ENCODE assay signal across 10 mouse cellular contexts in the genomic region with DNA sequence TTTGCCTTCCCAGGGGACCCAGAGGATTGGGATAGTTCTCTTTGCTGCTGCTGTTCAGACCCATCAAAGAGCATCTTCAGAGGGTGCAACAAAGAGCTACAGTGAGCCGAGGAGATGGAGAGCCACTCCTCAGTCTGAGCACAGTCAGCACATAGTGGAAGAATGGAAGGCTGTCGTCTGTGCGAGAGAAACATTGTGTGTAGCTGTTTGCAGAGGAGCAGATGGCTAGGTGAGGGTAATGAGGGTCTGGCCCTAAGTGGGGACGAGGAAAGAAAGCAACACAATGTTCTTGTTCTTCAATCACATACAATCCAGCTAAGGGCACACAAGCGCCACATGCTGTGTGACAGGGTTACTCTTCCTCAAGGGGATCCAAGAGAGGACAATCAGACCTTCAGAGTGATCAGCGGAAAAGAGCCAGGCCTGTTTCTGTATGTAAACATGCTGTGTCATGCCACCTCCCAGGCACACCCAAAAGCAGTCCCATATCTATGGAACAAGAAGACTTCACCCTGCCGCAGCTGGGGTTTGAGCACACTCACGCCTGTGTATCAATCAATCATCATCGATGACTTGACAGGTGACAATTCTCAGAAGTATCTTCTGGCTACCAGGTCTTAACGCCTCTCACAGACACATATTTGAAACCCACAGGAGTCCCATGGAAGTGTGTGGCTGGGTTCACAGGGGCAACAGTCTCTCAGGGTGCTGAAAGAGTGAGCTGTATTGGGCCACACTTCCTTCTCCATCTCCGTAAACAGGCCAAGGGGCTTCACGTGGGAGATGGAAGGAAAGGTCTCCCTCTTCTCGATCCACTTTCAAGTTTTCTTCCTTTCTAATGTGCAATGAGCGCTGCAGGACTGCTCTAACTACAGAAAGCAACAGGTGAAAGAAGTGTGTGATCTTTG. TPM values are rescaled to one million over a fixed set of nuclear protein-coding genes. Genes with fewer than 3 reads are reported as not detected.
DNase-seq lines count a peak whose midpoint lies in the region; ATAC-seq lines count a peak whose summit lies in the region.
"Had no signal": no experiment of that assay in that cellular context is flagged by ENCODE, and none has a peak within 500 bp of the region (broad histone marks: within the 10 kb centered on the region; RNA-seq: fewer than 3 reads in every experiment).

No protein-coding gene starts in this region.

- no peak overlapping the region for H3K4me3 ChIP-seq in hindbrain, embryonic 10.5 days
- no peak overlapping the region for H3K4me3 ChIP-seq in hindbrain, embryonic 13.5 days
- H3K4me3 ChIP-seq in liver, embryonic 13.5 days (replicated peaks): peak overlapping the region; percentile 8; the same call in 1 of the 2 replicates
- H3K4me3 ChIP-seq: limb, embryonic 10.5 days; midbrain, embryonic 13.5 days had no signal

- 85% methylated on average over 14 of the region's 14 CpGs for WGBS in hindbrain, embryonic 10.5 days
- WGBS in hindbrain, embryonic 13.5 days: 83% methylated on average over 14 of the region's 14 CpGs
- 37% methylated on average over 14 of the region's 14 CpGs for WGBS in liver, embryonic 13.5 days (ENCODE audit: insufficient replicate concordance)

- no peaks in the 10 kb centered on the region for H3K9me3 ChIP-seq in hindbrain, embryonic 10.5 days
- H3K9me3 ChIP-seq in hindbrain, embryonic 13.5 days: no peaks in the 10 kb centered on the region
- H3K9me3 ChIP-seq in liver, embryonic 13.5 days (replicated peaks): no peaks in the 10 kb centered on the region
- H3K9me3 ChIP-seq: limb, embryonic 10.5 days; midbrain, embryonic 13.5 days had no signal

- H3K9ac ChIP-seq in hindbrain, embryonic 13.5 days: no peak overlapping the region
- H3K9ac ChIP-seq in liver, embryonic 13.5 days: peak overlapping the region; percentile 63
- H3K9ac ChIP-seq: midbrain, embryonic 13.5 days had no signal

- no peak overlapping the region for H3K4me2 ChIP-seq in hindbrain, embryonic 13.5 days
- peak overlapping the region; percentile 63 for H3K4me2 ChIP-seq in liver, embryonic 13.5 days
- H3K4me2 ChIP-seq: midbrain, embryonic 13.5 days had no signal

- H3K27me3 ChIP-seq in hindbrain, embryonic 10.5 days (ENCODE audit: insufficient read depth, poor library complexity, severe bottlenecking): no peaks in the 10 kb centered on the region
- H3K27me3 ChIP-seq in hindbrain, embryonic 13.5 days: no peaks in the 10 kb centered on the region
- no peaks in the 10 kb centered on the region for H3K27me3 ChIP-seq in liver, embryonic 13.5 days
- H3K27me3 ChIP-seq: midbrain, embryonic 13.5 days had no signal

- H3K36me3 ChIP-seq in hindbrain, embryonic 10.5 days: peaks cover 59% of the 10 kb centered on the region
- H3K36me3 ChIP-seq in hindbrain, embryonic 13.5 days: peaks cover 54% of the 10 kb centered on the region
- peaks cover 52% of the 10 kb centered on the region for H3K36me3 ChIP-seq in liver, embryonic 13.5 days

- DNase-seq in hindbrain, embryonic 10.5 days (ENCODE audit: low spot score): no peak
- peak; percentile 48 for DNase-seq in thymus, postnatal 14 days
- DNase-seq in thymus, adult 18-20 months: no peak
- DNase-seq in liver, embryonic 13.5 days: peak; percentile 80
- DNase-seq in right cerebral cortex, postnatal 36 days (ENCODE audit: low spot score in 2 of 2): no peak
- no peak for DNase-seq in layer of hippocampus, postnatal 36 days
- DNase-seq: adrenal gland, postnatal 10 days had no signal

- H3K27ac ChIP-seq in hindbrain, embryonic 10.5 days: 0 out of 2 replicates have a peak overlapping the region, but pooled peaks have one; percentile 35
- no peak overlapping the region for H3K27ac ChIP-seq in hindbrain, embryonic 13.5 days
- H3K27ac ChIP-seq in liver, embryonic 13.5 days: peak overlapping the region; percentile 92
- H3K27ac ChIP-seq: limb, embryonic 10.5 days; midbrain, embryonic 13.5 days had no signal

- peaks cover 25% of the 10 kb centered on the region for H3K4me1 ChIP-seq in hindbrain, embryonic 10.5 days (replicated peaks)
- H3K4me1 ChIP-seq in hindbrain, embryonic 13.5 days (replicated peaks): peaks cover 34% of the 10 kb centered on the region
- peaks cover 70% of the 10 kb centered on the region for H3K4me1 ChIP-seq in liver, embryonic 13.5 days (replicated peaks)

- no peak for ATAC-seq in hindbrain, embryonic 13.5 days (ENCODE audit: low FRiP score)
- ATAC-seq in liver, embryonic 13.5 days (ENCODE audit: low read depth): peak; percentile 94
- ATAC-seq: midbrain, embryonic 13.5 days had no signal

RNA-seq across cellular contexts. Expression of gene Slc35b4, which starts 19.8 kb away (rescaled TPM):
- 41.3 and 43.2 TPM in 2 replicates for polyA plus RNA-seq in hindbrain, embryonic 10.5 days (2016; fragmentation: Nextera tagmentation; extraction: Ambion mirVana)
- polyA plus RNA-seq in hindbrain, embryonic 13.5 days (2015; fragmentation: Nextera tagmentation; extraction: Ambion mirVana): 36.8 and 40.7 TPM in 2 replicates
- polyA plus RNA-seq in liver, embryonic 13.5 days (2015; fragmentation: Nextera tagmentation; extraction: Ambion mirVana): 21.5 and 25.6 TPM in 2 replicates
- total RNA-seq in layer of hippocampus, postnatal 36 days (2021): 10 to 100 TPM; 57.8 to 61.0 TPM

Comparison
In these comparisons a context has a peak if more than half of its experiments do, and no peak if none do; other contexts are left out.
1. DNase-seq: peak in thymus, postnatal 14 days (single experiment) and liver, embryonic 13.5 days (single experiment); none in hindbrain, embryonic 10.5 days (single experiment), thymus, adult 18-20 months (0 of 2), right cerebral cortex, postnatal 36 days (0 of 2) and layer of hippocampus, postnatal 36 days (0 of 2).